Mouse (Mus musculus) spleen, adult 10 weeks (tissue): ENCODE data around the gene Abhd17b. TPM values are rescaled to one million over a fixed set of nuclear protein-coding genes. Genes with fewer than 3 reads are reported as not detected.

ENCODE experiments used
- polyA plus RNA-seq: library from polyadenylated mRNA; stranded (reverse); fragments of 350-450 nt; fragmentation: Illumina TruSeq; extraction: RNeasy Lipid Tissue Mini Kit (QIAGEN cat#74804); gene quantifications from one replicate; pipeline ENCODE4 v1.2.3, GENCODE M21; 2015; ENCODE audit warnings: low replicate concordance; ENCODE audit not compliant: insufficient read depth

Abhd17b gene
- polyA plus RNA-seq = 104 TPM

GRCm38 (mm10) chr19:21653172-21653981 is at the start of gene Abhd17b:
Gene Abhd17b (plus strand): TSS chr19:21653185.

GRCm38 (mm10) chr19:21652285-21653171 is 457 bp upstream of the Abhd17b start, which contains the start of gene 1110059E24Rik:
Gene 1110059E24Rik (minus strand): TSS chr19:21652976.

Other genes with a start within 250 kb of the Abhd17b start
- gene Gda, start 179.7 kb upstream of the Abhd17b start, polyA plus RNA-seq = 43.1 TPM
- 119 TPM for gene 1110059E24Rik, start 209 bp upstream of the Abhd17b start, polyA plus RNA-seq
- 7.2 TPM for gene Cemip2, start 125.2 kb downstream of the Abhd17b start, polyA plus RNA-seq